ENCODE assay signal across 8 mouse cellular contexts in the genomic region with DNA sequence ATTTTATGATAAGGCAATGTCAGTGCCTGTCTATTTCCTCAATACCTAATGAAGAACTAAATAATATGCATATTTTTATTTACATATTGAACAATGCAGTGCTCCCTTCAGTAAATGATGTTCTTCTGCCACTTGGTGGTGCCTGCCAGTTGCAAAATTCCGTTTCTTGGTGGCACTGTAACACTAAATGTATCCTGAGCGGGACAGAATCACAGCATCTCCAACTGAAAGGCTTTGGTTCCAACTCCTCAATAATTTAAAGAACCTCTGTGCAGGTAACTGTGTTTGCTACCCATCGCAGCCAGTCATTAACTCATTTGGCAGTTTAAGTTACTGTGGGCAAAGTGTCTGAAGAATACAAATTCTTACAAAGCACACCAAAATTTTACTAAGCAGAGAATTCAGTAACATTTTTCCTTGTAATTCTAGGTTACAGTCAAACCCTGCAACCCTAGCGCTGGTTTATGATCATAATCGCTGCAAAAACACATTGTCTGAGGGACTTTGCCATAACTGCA. TPM values are rescaled to one million over a fixed set of nuclear protein-coding genes. Genes with fewer than 3 reads are reported as not detected.
DNase-seq lines count a peak whose midpoint lies in the region; ATAC-seq lines count a peak whose summit lies in the region.

No protein-coding gene starts in this region.

- WGBS in heart, embryonic 15.5 days = 49% methylated on average over 5 of the region's 5 CpGs
- 32% methylated on average over 5 of the region's 5 CpGs for WGBS in forebrain, embryonic 16.5 days

- ATAC-seq in heart, embryonic 15.5 days (replicated peaks; ENCODE audit: insufficient number of reproducible peaks, insufficient read depth, low FRiP score, low read depth) = no peak
- ATAC-seq in forebrain, embryonic 16.5 days = no peak

- peaks cover 29% of the 10 kb centered on the region for H3K27me3 ChIP-seq in heart, embryonic 15.5 days
- H3K27me3 ChIP-seq in forebrain, embryonic 16.5 days (replicated peaks; ENCODE audit: control insufficient read depth, insufficient read depth, low read length) = no peaks in the 10 kb centered on the region

- H3K4me1 ChIP-seq in heart, embryonic 15.5 days (replicated peaks) = peaks cover 20% of the 10 kb centered on the region
- 0 out of 2 replicates have a peak, but pooled peaks cover 8% of the 10 kb centered on the region for H3K4me1 ChIP-seq in forebrain, embryonic 16.5 days (replicated peaks; ENCODE audit: control insufficient read depth, insufficient read depth, low read length)

- H3K9me3 ChIP-seq in heart, embryonic 15.5 days (replicated peaks) = no peaks in the 10 kb centered on the region
- H3K9me3 ChIP-seq in forebrain, embryonic 16.5 days (ENCODE audit: control insufficient read depth, low read length) = no peaks in the 10 kb centered on the region

- intact Hi-C loops in heart, postnatal 25 days (cut with DNase I) = no loop called here

- H3K27ac ChIP-seq in heart, embryonic 15.5 days = no peak overlapping the region
- H3K27ac ChIP-seq in forebrain, embryonic 16.5 days (ENCODE audit: low read length) = peak overlapping the region; percentile 69

- H3K4me2 ChIP-seq in heart, embryonic 15.5 days = peak overlapping the region; percentile 100; the same call in 1 of the 2 replicates
- H3K4me2 ChIP-seq in forebrain, embryonic 16.5 days (ENCODE audit: low read length) = peak overlapping the region; percentile 90

- DNase-seq in heart, postnatal 25 days (ENCODE audit: low spot score) = no peak
- peak; percentile 40 to 41 for DNase-seq in left cerebral cortex, adult 8-10 months (ENCODE audit: low spot score in 2 of 2)
- DNase-seq in right cerebral cortex, postnatal 10 days (ENCODE audit: low spot score in 2 of 2) = peak; percentile 66 to 72
- no peak for DNase-seq in kidney, adult 11 months
- no peak for DNase-seq in MN1 (ENCODE audit: low spot score)
- no peak for DNase-seq in testis, postnatal 14 days (ENCODE audit: low spot score)

- no peak overlapping the region for H3K9ac ChIP-seq in heart, embryonic 15.5 days
- H3K9ac ChIP-seq in forebrain, embryonic 16.5 days (replicated peaks; ENCODE audit: low read depth, low read length) = peak overlapping the region; percentile 83

- H3K36me3 ChIP-seq in heart, embryonic 15.5 days = no peaks in the 10 kb centered on the region
- no peaks in the 10 kb centered on the region for H3K36me3 ChIP-seq in forebrain, embryonic 16.5 days (ENCODE audit: control insufficient read depth, insufficient read depth)

- H3K4me3 ChIP-seq in heart, embryonic 15.5 days = no peak overlapping the region
- peak overlapping the region; percentile 74 for H3K4me3 ChIP-seq in forebrain, embryonic 16.5 days (replicated peaks; ENCODE audit: low read length)

RNA-seq across cellular contexts. Expression of a gene that starts 24.4 kb away (rescaled TPM):
- 1.6 and 3.5 TPM in 2 replicates for polyA plus RNA-seq in heart, embryonic 15.5 days (2015; fragmentation: Nextera tagmentation; extraction: Ambion mirVana)
- under 1 TPM; 0.18 to 0.36 TPM for total RNA-seq in heart, postnatal 25 days (2021)
- polyA plus RNA-seq in forebrain, embryonic 16.5 days (2015; fragmentation: Nextera tagmentation; extraction: Ambion mirVana) = 36.4 and 46.5 TPM in 2 replicates
- total RNA-seq in left cerebral cortex, adult 8-10 months (2022) = 10 to 100 TPM; 45.6 to 51.2 (median 48.4) TPM

Comparison
In these comparisons a context has a peak if more than half of its experiments do, and no peak if none do; other contexts are left out.
1. DNase-seq: peak in left cerebral cortex, adult 8-10 months (2 of 2) and right cerebral cortex, postnatal 10 days (2 of 2); none in heart, postnatal 25 days (single experiment), kidney, adult 11 months (single experiment), MN1 (single experiment) and testis, postnatal 14 days (single experiment).
2. RNA of a gene that starts 24.4 kb away (total RNA-seq): 45.6 to 51.2 TPM in left cerebral cortex, adult 8-10 months; 0.18 to 0.36 TPM in heart, postnatal 25 days; every median in the first group is over 10 times any median in the second.